9 mouse cellular contexts compared by ENCODE assay signal in genomic region chr6:100608429-100608828, GRCm38 (mm10).
DNase-seq lines count a peak whose midpoint lies in the region; ATAC-seq and TF ChIP-seq lines count a peak whose summit lies in the region.
"Had no signal": no experiment of that assay in that cellular context is flagged by ENCODE, and none has a peak within 500 bp of the region (broad histone marks: within the 10 kb centered on the region; RNA-seq: fewer than 3 reads in every experiment).

No protein-coding gene starts in this region.

- no peaks in the 10 kb centered on the region for H3K36me3 ChIP-seq in lung, postnatal 0 days (ENCODE audit: insufficient read depth, low read length)
- H3K36me3 ChIP-seq in stomach, postnatal 0 days (ENCODE audit: control insufficient read depth, insufficient read depth, low read length), result no peaks in the 10 kb centered on the region
- H3K36me3 ChIP-seq in forebrain, embryonic 13.5 days (ENCODE audit: poor library complexity, severe bottlenecking), result no peaks in the 10 kb centered on the region
- H3K36me3 ChIP-seq: limb, embryonic 15.5 days had no signal

- no peak for TF ChIP-seq EP300 in lung, postnatal 0 days (IDR thresholded peaks at IDR 0.05)
- no peak for TF ChIP-seq EP300 in stomach, postnatal 0 days (optimal IDR thresholded peaks at IDR 0.05)

- no peak overlapping the region for H3K4me3 ChIP-seq in lung, postnatal 0 days (ENCODE audit: low read depth, low read length)
- no peak overlapping the region for H3K4me3 ChIP-seq in lung, adult 2 months (replicated peaks; ENCODE audit: extremely low read depth, low read depth, low read length)
- no peak overlapping the region for H3K4me3 ChIP-seq in stomach, postnatal 0 days (ENCODE audit: low read depth, low read length)
- no peak overlapping the region for H3K4me3 ChIP-seq in forebrain, embryonic 13.5 days
- H3K4me3 ChIP-seq: limb, embryonic 15.5 days had no signal

- no peak overlapping the region for H3K9ac ChIP-seq in lung, postnatal 0 days (replicated peaks; ENCODE audit: low read depth)
- no peak overlapping the region for H3K9ac ChIP-seq in stomach, postnatal 0 days (ENCODE audit: low read length)
- H3K9ac ChIP-seq in forebrain, embryonic 13.5 days, result no peak overlapping the region
- H3K9ac ChIP-seq: limb, embryonic 15.5 days had no signal

- H3K4me2 ChIP-seq in lung, postnatal 0 days (replicated peaks; ENCODE audit: low read depth, low read length), result no peak overlapping the region
- H3K4me2 ChIP-seq in stomach, postnatal 0 days (replicated peaks; ENCODE audit: low read depth), result no peak overlapping the region
- H3K4me2 ChIP-seq in forebrain, embryonic 13.5 days, result no peak overlapping the region
- H3K4me2 ChIP-seq: limb, embryonic 15.5 days had no signal

- no peak for TF ChIP-seq POLR2A in lung, adult 2 months (IDR thresholded peaks at IDR 0.05; ENCODE audit: borderline replicate concordance, extremely low read depth, low read depth, low read length)

- no peaks in the 10 kb centered on the region for H3K9me3 ChIP-seq in lung, postnatal 0 days (ENCODE audit: low read length)
- H3K9me3 ChIP-seq in stomach, postnatal 0 days (ENCODE audit: control insufficient read depth, low read length), result no peaks in the 10 kb centered on the region
- H3K9me3 ChIP-seq in forebrain, embryonic 13.5 days (replicated peaks), result no peaks in the 10 kb centered on the region
- H3K9me3 ChIP-seq: limb, embryonic 15.5 days had no signal

- no peaks in the 10 kb centered on the region for H3K27me3 ChIP-seq in lung, postnatal 0 days (replicated peaks; ENCODE audit: insufficient read depth, low read length)
- H3K27me3 ChIP-seq in stomach, postnatal 0 days (ENCODE audit: control insufficient read depth, insufficient read depth, low read length), result no peaks in the 10 kb centered on the region
- no peaks in the 10 kb centered on the region for H3K27me3 ChIP-seq in forebrain, embryonic 13.5 days
- H3K27me3 ChIP-seq: limb, embryonic 15.5 days had no signal

- ATAC-seq in lung, postnatal 0 days, result no peak
- no peak for ATAC-seq in stomach, postnatal 0 days (ENCODE audit: low FRiP score, low TSS enrichment)
- ATAC-seq in forebrain, embryonic 13.5 days, result no peak
- no peak for ATAC-seq in frontal cortex, adult (ENCODE audit: low TSS enrichment)

- WGBS in lung, postnatal 0 days, result 94% methylated on average over 3 of the region's 3 CpGs
- 92% methylated on average over 3 of the region's 3 CpGs for WGBS in lung, adult 2 months
- 94% methylated on average over 3 of the region's 3 CpGs for WGBS in stomach, postnatal 0 days
- WGBS in forebrain, embryonic 13.5 days, result 90% methylated on average over 3 of the region's 3 CpGs

- H3K4me1 ChIP-seq in lung, postnatal 0 days (ENCODE audit: insufficient read depth, low read depth, low read length), result no peaks in the 10 kb centered on the region
- no peaks in the 10 kb centered on the region for H3K4me1 ChIP-seq in lung, adult 2 months (ENCODE audit: control insufficient read depth, insufficient read depth, low read length)
- H3K4me1 ChIP-seq in stomach, postnatal 0 days (replicated peaks; ENCODE audit: control insufficient read depth, insufficient read depth), result no peaks in the 10 kb centered on the region
- peaks cover 4% of the 10 kb centered on the region for H3K4me1 ChIP-seq in forebrain, embryonic 13.5 days

- peak; percentile 59 for DNase-seq in embryo, embryonic 10 days (ENCODE audit: low spot score)
- no peak for DNase-seq in embryo, embryonic 9.5 days (ENCODE audit: extremely low spot score)
- peak; percentile 26 for DNase-seq in lung, postnatal 0 days (ENCODE audit: low spot score)
- DNase-seq in lung, adult 2 months, result no peak
- peak; percentile 58 for DNase-seq in embryo, embryonic 10.5 days (ENCODE audit: low spot score)
- DNase-seq in stomach, postnatal 0 days (ENCODE audit: low spot score), result no peak

- TF ChIP-seq CTCF in lung, postnatal 0 days (IDR thresholded peaks at IDR 0.05), result peak; percentile 66
- TF ChIP-seq CTCF in lung, adult 2 months (IDR thresholded peaks at IDR 0.05; ENCODE audit: insufficient read depth, low read length), result no peak
- TF ChIP-seq CTCF in stomach, postnatal 0 days (IDR thresholded peaks at IDR 0.05; ENCODE audit: low read depth), result peak; percentile 66

- no peak overlapping the region for H3K27ac ChIP-seq in lung, postnatal 0 days (ENCODE audit: low read length)
- H3K27ac ChIP-seq in stomach, postnatal 0 days (replicated peaks), result no peak overlapping the region
- no peak overlapping the region for H3K27ac ChIP-seq in forebrain, embryonic 13.5 days
- H3K27ac ChIP-seq: limb, embryonic 15.5 days had no signal

Comparison
In these comparisons a context has a peak if more than half of its experiments do, and no peak if none do; other contexts are left out.
1. DNase-seq: peak in embryo, embryonic 10 days (single experiment), lung, postnatal 0 days (single experiment) and embryo, embryonic 10.5 days (single experiment); none in embryo, embryonic 9.5 days (single experiment), lung, adult 2 months (single experiment) and stomach, postnatal 0 days (single experiment).